Mouse (Mus musculus) colon, adult 2 months (tissue): ENCODE measurements around the gene Etl4. TPM values are rescaled to one million over a fixed set of nuclear protein-coding genes. Genes with fewer than 3 reads are reported as not detected.

Experiments
- polyA plus RNA-seq: library from polyadenylated mRNA; depleted of rRNA; stranded (reverse); fragments of >200 nt; gene quantifications from 2 replicates; pipeline ENCODE4 v1.2.3, GENCODE M21; 2012; rRNA removed

The Etl4 gene
- polyA plus RNA-seq, result 28.3 and 30.8 TPM in 2 replicates

DNA sequence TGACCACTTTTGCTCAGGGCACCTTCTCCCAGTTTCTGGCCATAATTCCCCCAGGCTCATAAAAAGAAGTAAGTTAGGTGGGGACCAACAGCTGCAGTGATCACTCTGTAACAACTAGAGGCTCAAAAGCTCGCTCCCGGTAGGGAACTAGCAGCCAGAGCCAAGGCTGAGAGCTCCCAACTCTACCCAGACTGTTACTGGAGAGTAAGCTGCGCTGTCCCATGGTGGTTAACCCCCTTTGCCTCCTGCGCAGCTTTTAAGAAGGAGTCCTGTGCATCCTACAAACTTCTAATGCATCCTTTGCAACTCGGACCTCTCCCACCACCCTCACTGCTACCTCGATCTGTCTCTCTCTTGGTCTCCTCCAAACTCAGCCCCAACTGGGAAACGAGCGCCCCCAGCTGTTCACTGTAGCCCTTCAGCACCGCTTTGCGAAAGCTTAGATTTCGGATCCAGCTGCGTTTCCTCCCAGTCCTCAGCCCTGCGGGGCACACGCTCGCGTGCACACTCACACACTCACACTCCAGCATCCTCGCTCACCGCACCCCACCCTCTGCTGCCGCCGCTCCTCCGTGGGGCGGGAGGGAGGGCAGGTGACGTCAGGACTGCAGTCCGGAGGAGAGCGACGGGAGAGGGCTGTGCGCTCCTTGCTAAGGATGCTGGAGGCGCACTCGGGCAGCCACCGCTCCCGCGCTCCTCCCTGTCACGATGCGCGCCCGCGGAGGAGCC is at the start of gene Etl4:
Gene Etl4 (plus strand): TSS at position 610 of the 729 bp plus-strand sequence.

